Mouse (Mus musculus) erythroblast, embryonic 14.5 days (primary cell): ENCODE measurements around the gene Il1r1. TPM values are rescaled to one million over a fixed set of nuclear protein-coding genes. Genes with fewer than 3 reads are reported as not detected.

Experiments used
- H3K27me3 ChIP-seq: 2 replicates; pipeline ENCODE4 v1.6.1; 2012; ENCODE audit warnings: inconsistent platforms; ENCODE audit not compliant: control insufficient read depth
- H3K36me3 ChIP-seq: 2 replicates; pipeline ENCODE4 v1.6.1; 2012; ENCODE audit warnings: mild to moderate bottlenecking, inconsistent platforms; ENCODE audit not compliant: control insufficient read depth
- H3K4me1 ChIP-seq: 2 replicates; pipeline ENCODE4 v1.6.1; 2012; ENCODE audit warnings: inconsistent platforms; ENCODE audit not compliant: control insufficient read depth
- H3K4me3 ChIP-seq: replicated peaks from 2 replicates; pipeline ENCODE3; 2012; ENCODE audit warnings: moderate library complexity, mild to moderate bottlenecking, inconsistent platforms
- H3K9me3 ChIP-seq: 2 replicates; pipeline ENCODE4 v1.6.1; 2012; ENCODE audit warnings: low read length, inconsistent platforms, mixed read lengths; ENCODE audit not compliant: control insufficient read depth
- GATA1 ChIP-seq: IDR thresholded peaks from 2 replicates; pipeline ENCODE4 v1.6.1; 2012; ENCODE audit warnings: low read length, inconsistent platforms, mixed read lengths
- TAL1 ChIP-seq: IDR thresholded peaks from 3 replicates; pipeline ENCODE4 v1.6.1; 2012; ENCODE audit warnings: low read length, inconsistent platforms, mixed read lengths
- polyA plus RNA-seq: library from polyadenylated mRNA; stranded (reverse); fragments of >175 nt; gene quantifications from 2 replicates; pipeline ENCODE4 v1.2.3, GENCODE M21; 2012

The Il1r1 gene
- polyA plus RNA-seq, 1 experiment, result 0.01 TPM

- no peak overlapping the region for H3K4me3 ChIP-seq
- H3K9me3 ChIP-seq, result no peaks in the 10 kb centered on the region
- TF ChIP-seq GATA1 (no peak), TAL1 (no peak)
- H3K4me1 ChIP-seq, result peaks cover 55% of the 10 kb centered on the region
- peaks cover 7% of the 10 kb centered on the region for H3K36me3 ChIP-seq
- H3K27me3 ChIP-seq, result peaks cover 20% of the 10 kb centered on the region
Observed at GRCm38 (mm10) chr1:40329526-40329925, 104.6 kb downstream of the Il1r1 start.

- TF ChIP-seq GATA1, result no peak
- TF ChIP-seq TAL1, result no peak
- Histone ChIP-seq H3K36me3 (peaks cover 7% of the 10 kb centered on the region), H3K4me1 (peaks cover 50% of the 10 kb centered on the region), H3K27me3 (peaks cover 15% of the 10 kb centered on the region), H3K9me3 (no peaks in the 10 kb centered on the region), H3K4me3 (no peak overlapping the region)
Observed at GRCm38 (mm10) chr1:40330181-40330580, 105.3 kb downstream of the Il1r1 start.

- no peaks in the 10 kb centered on the region for H3K27me3 ChIP-seq
- no peak for TF ChIP-seq GATA1
- TF ChIP-seq TAL1, result no peak
- H3K4me1 ChIP-seq, result peaks cover 12% of the 10 kb centered on the region
- peaks cover 25% of the 10 kb centered on the region for H3K36me3 ChIP-seq
- H3K4me3 ChIP-seq, result no peak overlapping the region
- peaks cover 2% of the 10 kb centered on the region; the same call in 1 of the 2 replicates for H3K9me3 ChIP-seq
Observed at GRCm38 (mm10) chr1:40339346-40339745, 114.5 kb downstream of the Il1r1 start.

- Histone ChIP-seq H3K4me3 (no peak overlapping the region), H3K4me1 (peaks cover 12% of the 10 kb centered on the region), H3K9me3 (peaks cover 2% of the 10 kb centered on the region; the same call in 1 of the 2 replicates), H3K27me3 (no peaks in the 10 kb centered on the region), H3K36me3 (peaks cover 30% of the 10 kb centered on the region)
- TF ChIP-seq TAL1 (no peak), GATA1 (no peak)
Observed at GRCm38 (mm10) chr1:40340102-40340501, 115.2 kb downstream of the Il1r1 start.

- H3K36me3 ChIP-seq, result peaks cover 28% of the 10 kb centered on the region
- no peak overlapping the region for H3K4me3 ChIP-seq
- TF ChIP-seq GATA1, result no peak
- no peak for TF ChIP-seq TAL1
- no peaks in the 10 kb centered on the region for H3K9me3 ChIP-seq
- no peaks in the 10 kb centered on the region for H3K27me3 ChIP-seq
- peaks cover 47% of the 10 kb centered on the region for H3K4me1 ChIP-seq
Observed at GRCm38 (mm10) chr1:40352158-40352903, 127.5 kb downstream of the Il1r1 start.

- TF ChIP-seq TAL1 (no peak), GATA1 (no peak)
- peaks cover 27% of the 10 kb centered on the region for H3K36me3 ChIP-seq
- peaks cover 53% of the 10 kb centered on the region for H3K4me1 ChIP-seq
- no peaks in the 10 kb centered on the region for H3K9me3 ChIP-seq
- no peaks in the 10 kb centered on the region for H3K27me3 ChIP-seq
- H3K4me3 ChIP-seq, result no peak overlapping the region
Observed at GRCm38 (mm10) chr1:40352904-40353286, 128.0 kb downstream of the Il1r1 start.

GRCm38 (mm10) chr1:40354665-40355064, 129.8 kb downstream of the Il1r1 start:
- H3K9me3 ChIP-seq, result no peaks in the 10 kb centered on the region
- no peak overlapping the region for H3K4me3 ChIP-seq
- peaks cover 70% of the 10 kb centered on the region for H3K4me1 ChIP-seq
- TF ChIP-seq GATA1, result no peak
- TF ChIP-seq TAL1, result no peak
- H3K27me3 ChIP-seq, result no peaks in the 10 kb centered on the region
- peaks cover 27% of the 10 kb centered on the region for H3K36me3 ChIP-seq

GRCm38 (mm10) chr1:40355431-40355843, 130.6 kb downstream of the Il1r1 start:
- Histone ChIP-seq H3K9me3 (no peaks in the 10 kb centered on the region), H3K36me3 (peaks cover 25% of the 10 kb centered on the region), H3K27me3 (no peaks in the 10 kb centered on the region), H3K4me1 (peaks cover 76% of the 10 kb centered on the region), H3K4me3 (no peak overlapping the region)
- TF ChIP-seq GATA1, result no peak
- no peak for TF ChIP-seq TAL1

GRCm38 (mm10) chr1:40355904-40356521, 131.1 kb downstream of the Il1r1 start:
- Histone ChIP-seq H3K4me1 (peaks cover 78% of the 10 kb centered on the region), H3K27me3 (no peaks in the 10 kb centered on the region), H3K9me3 (no peaks in the 10 kb centered on the region), H3K36me3 (peaks cover 20% of the 10 kb centered on the region), H3K4me3 (no peak overlapping the region)
- TF ChIP-seq GATA1 (no peak), TAL1 (no peak)
